Mouse (Mus musculus): ENCODE results near the gene Cttnbp2. TPM values are rescaled to one million over a fixed set of nuclear protein-coding genes. Genes with fewer than 3 reads are reported as not detected.
"Not testable (repeated sequence)": the region's sequence is repeated elsewhere in the genome, so short reads cannot be mapped to it uniquely, and the experiment has no call there.

Cttnbp2 gene
- total RNA-seq, 2 experiments from 2014 or later = 2.1 to 2.7 TPM

- intact Hi-C loops (cut with DNase I; ENCODE audit: low total_unique reads) = no loop called here
- no peak for DNase-seq
These were observed 90.3 kb downstream of the Cttnbp2 start for GRCm38 (mm10) chr6:18424367-18424766.

GRCm38 (mm10) chr6:18423112-18423511, 91.5 kb downstream of the Cttnbp2 start:
- DNase-seq = no peak
- intact Hi-C loops (cut with DNase I; ENCODE audit: low total_unique reads) = no loop called here

GRCm38 (mm10) chr6:18421561-18421960, 93.1 kb downstream of the Cttnbp2 start:
- intact Hi-C loops (cut with DNase I; ENCODE audit: low total_unique reads) = no loop called here
- no peak for DNase-seq

GRCm38 (mm10) chr6:18420660-18421059, 94.0 kb downstream of the Cttnbp2 start:
- no peak for DNase-seq
- intact Hi-C loops (cut with DNase I; ENCODE audit: low total_unique reads) = no loop called here

- no peak for DNase-seq
- intact Hi-C loops (cut with DNase I; ENCODE audit: low total_unique reads) = no loop called here
These were observed 96.7 kb downstream of the Cttnbp2 start for GRCm38 (mm10) chr6:18417866-18418454.

GRCm38 (mm10) chr6:18415961-18416360, 98.7 kb downstream of the Cttnbp2 start:
- intact Hi-C loops (cut with DNase I; ENCODE audit: low total_unique reads) = no loop called here
- DNase-seq = no peak

- DNase-seq = no peak
- intact Hi-C loops (cut with DNase I; ENCODE audit: low total_unique reads) = no loop called here
These were observed 103.0 kb downstream of the Cttnbp2 start for GRCm38 (mm10) chr6:18411505-18412225.

GRCm38 (mm10) chr6:18408445-18408844, 106.2 kb downstream of the Cttnbp2 start:
- intact Hi-C loops (cut with DNase I; ENCODE audit: low total_unique reads) = no loop called here
- no peak for DNase-seq

- intact Hi-C loops (cut with DNase I; ENCODE audit: low total_unique reads) = loop anchor here (5.0 kb wide), 1 partner anchor 421 kb away; no protein-coding TSS in a partner anchor
- no peak for DNase-seq
These were observed 113.5 kb downstream of the Cttnbp2 start for GRCm38 (mm10) chr6:18401066-18401674.

GRCm38 (mm10) chr6:18381380-18381779, 133.3 kb downstream of the Cttnbp2 start:
- intact Hi-C loops (cut with DNase I; ENCODE audit: low total_unique reads) = no loop called here
- DNase-seq = no peak

GRCm38 (mm10) chr6:18380300-18381202, 134.1 kb downstream of the Cttnbp2 start:
- DNase-seq = no peak
- intact Hi-C loops (cut with DNase I; ENCODE audit: low total_unique reads) = no loop called here

- DNase-seq; intact Hi-C loops (cut with DNase I; ENCODE audit: low total_unique reads): not testable (repeated sequence)
These were observed 136.9 kb downstream of the Cttnbp2 start for GRCm38 (mm10) chr6:18377755-18378154.

GRCm38 (mm10) chr6:18374744-18375143, 139.9 kb downstream of the Cttnbp2 start:
- no peak for DNase-seq
- intact Hi-C loops (cut with DNase I; ENCODE audit: low total_unique reads) = no loop called here

- no peak for DNase-seq
- intact Hi-C loops (cut with DNase I; ENCODE audit: low total_unique reads) = no loop called here
These were observed 141.0 kb downstream of the Cttnbp2 start for GRCm38 (mm10) chr6:18373652-18374051.

- intact Hi-C loops (cut with DNase I; ENCODE audit: low total_unique reads) = no loop called here
- DNase-seq = no peak
These were observed 142.0 kb downstream of the Cttnbp2 start for GRCm38 (mm10) chr6:18372447-18373228.

- DNase-seq = no peak
- intact Hi-C loops (cut with DNase I; ENCODE audit: low total_unique reads) = no loop called here
These were observed 144.9 kb downstream of the Cttnbp2 start for GRCm38 (mm10) chr6:18369723-18370122.

- intact Hi-C loops (cut with DNase I; ENCODE audit: low total_unique reads) = no loop called here
- no peak for DNase-seq
These were observed 145.6 kb downstream of the Cttnbp2 start for GRCm38 (mm10) chr6:18369054-18369453.

- intact Hi-C loops (cut with DNase I; ENCODE audit: low total_unique reads) = no loop called here
- DNase-seq = no peak
These were observed 152.4 kb downstream of the Cttnbp2 start for GRCm38 (mm10) chr6:18362232-18362631.

GRCm38 (mm10) chr6:18360955-18361354, 153.7 kb downstream of the Cttnbp2 start:
- intact Hi-C loops (cut with DNase I; ENCODE audit: low total_unique reads) = no loop called here
- no peak for DNase-seq

Measured in gastrocnemius, postnatal 14 days (tissue).